Mouse (Mus musculus) CH12.LX (cell line): ENCODE measurements around the gene Wasl.

Experiments used
- CTCF ChIP-seq, 2 experiments: IDR thresholded peaks in 1 of 2; conservative IDR thresholded peaks in 1 of 2; 2 replicates each; pipeline ENCODE4 v1.5.1; 2011 to 2012; ENCODE audit warnings: low read depth in 2 of 2, low read length in 2 of 2, improper control_type of control experiment in 1 of 2, inconsistent platforms in 1 of 2, mild to moderate bottlenecking in 1 of 2, moderate library complexity in 1 of 2
- EP300 ChIP-seq: IDR thresholded peaks from 2 replicates; pipeline ENCODE4 v1.6.1; 2011; ENCODE audit warnings: low read length, improper control_type of control experiment
- HCFC1 ChIP-seq: IDR thresholded peaks from 2 replicates; pipeline ENCODE4 v1.6.1; 2012; ENCODE audit warnings: low read depth, mild to moderate bottlenecking, inconsistent platforms, low read length, improper control_type of control experiment
- MAX ChIP-seq: IDR thresholded peaks from 2 replicates; pipeline ENCODE4 v1.6.1; 2011; ENCODE audit warnings: low read length, improper control_type of control experiment
- NELFE ChIP-seq: IDR thresholded peaks from 2 replicates; pipeline ENCODE4 v1.6.1; 2011; ENCODE audit warnings: low read depth, low read length, improper control_type of control experiment
- NRF1 ChIP-seq: IDR thresholded peaks from 2 replicates; pipeline ENCODE4 v1.6.1; 2014; ENCODE audit warnings: low read depth, mild to moderate bottlenecking, inconsistent platforms, low read length, improper control_type of control experiment, moderate library complexity
- POLR2A ChIP-seq: IDR thresholded peaks from 2 replicates; pipeline ENCODE4 v1.6.1; 2011; ENCODE audit warnings: low read depth, mild to moderate bottlenecking, improper control_type of control experiment, low read length
- RAD21 ChIP-seq: IDR thresholded peaks from 2 replicates; pipeline ENCODE4 v1.6.1; 2011; ENCODE audit warnings: low read depth, mild to moderate bottlenecking, low read length, improper control_type of control experiment, moderate library complexity
- TBP ChIP-seq: conservative IDR thresholded peaks from 2 replicates; pipeline ENCODE4 v1.6.1; 2011; ENCODE audit warnings: low read depth, low read length, improper control_type of control experiment

DNA sequence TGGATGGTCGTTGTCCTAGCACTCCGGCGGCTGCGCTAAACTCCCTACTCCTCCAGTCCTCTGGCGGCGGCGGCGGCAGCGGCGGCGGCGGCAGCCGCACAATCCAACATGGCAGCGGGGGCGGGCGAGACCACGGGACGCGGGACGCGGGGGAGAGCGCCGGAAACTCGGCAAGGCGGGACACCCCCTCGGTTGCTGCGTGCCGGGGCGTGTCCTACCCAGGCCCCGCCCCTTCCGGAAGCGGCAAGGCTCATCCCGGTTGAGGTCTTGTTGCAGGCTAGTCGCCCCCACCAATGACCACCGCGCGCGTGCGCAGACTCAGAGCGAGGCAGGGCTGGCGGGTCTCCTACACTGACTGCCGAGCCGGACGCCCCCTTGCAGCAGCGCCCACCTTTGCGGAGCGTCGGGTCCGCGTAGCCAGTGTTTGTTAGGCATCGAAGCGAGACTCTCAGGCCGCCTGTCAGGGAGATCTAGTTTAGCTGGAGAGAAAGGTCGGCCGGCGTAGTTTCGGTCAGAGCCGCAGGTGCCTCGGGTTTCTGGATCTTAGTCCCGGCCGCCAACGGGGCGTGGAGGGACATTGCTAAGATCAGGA, at the start of gene Wasl:
- peak; percentile 86 for TF ChIP-seq POLR2A
- TF ChIP-seq MAX: 0 out of 2 replicates have a peak, but pooled peaks have one; percentile 27
- peak; percentile 83 for TF ChIP-seq HCFC1
- TF ChIP-seq TBP: no peak
- peak; percentile 81 for TF ChIP-seq NELFE
- no peak for TF ChIP-seq EP300
- no peak for TF ChIP-seq RAD21
- TF ChIP-seq CTCF (conservative IDR thresholded peaks at IDR 0.05 in 1 of 2, IDR thresholded peaks at IDR 0.05 in 1 of 2; ENCODE audit: low read depth in 2 of 2, low read length in 2 of 2): no peak
- peak; percentile 97 for TF ChIP-seq NRF1
